Mouse (Mus musculus): ENCODE measurements at regions not wholly inside any gene's neighbourhood (a gene's known extent, or its start where the extent isn't known, plus 50 kb on each side); places are given as distances from the start of the nearest gene placed in this dataset.

DNA sequence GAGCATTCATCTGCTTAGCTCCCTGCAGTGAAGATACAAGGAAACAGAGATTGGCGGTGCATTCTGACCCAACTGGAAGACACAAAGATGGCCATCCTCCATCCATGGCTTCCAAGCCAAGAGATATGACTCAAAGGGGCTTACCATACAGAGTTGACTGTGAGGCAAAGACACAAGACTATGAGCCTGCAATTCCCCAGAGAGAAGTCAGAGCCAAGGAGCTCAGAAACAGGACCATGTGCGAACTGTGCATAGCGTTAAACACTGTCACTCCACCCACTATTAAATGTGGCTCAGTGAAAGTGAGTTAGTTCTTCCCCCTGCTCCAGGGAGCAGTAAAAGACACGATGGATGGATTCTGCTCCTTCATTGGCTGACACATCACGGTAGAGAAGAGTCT lies 500.1 kb upstream of the Tnp1 start:
- no peak overlapping the region for H3K4me3 ChIP-seq (replicated peaks; ENCODE audit: low read depth, low read length)
- no peaks in the 10 kb centered on the region for H3K27me3 ChIP-seq (ENCODE audit: insufficient read depth, low read length)
- no peak overlapping the region for H3K27ac ChIP-seq
- H3K36me3 ChIP-seq (ENCODE audit: insufficient read depth, low read length): no peaks in the 10 kb centered on the region
- H3K9ac ChIP-seq (ENCODE audit: low read depth, low read length): no peak overlapping the region
- no peaks in the 10 kb centered on the region for H3K9me3 ChIP-seq (replicated peaks; ENCODE audit: low read length)
- 80% methylated on average over 5 of the region's 5 CpGs for WGBS
- ATAC-seq (replicated peaks; ENCODE audit: low FRiP score, low read depth) (no peak), DNase-seq (ENCODE audit: low spot score) (no peak)
- H3K4me1 ChIP-seq (replicated peaks; ENCODE audit: insufficient read depth, low read length): no peaks in the 10 kb centered on the region
- no peak overlapping the region for H3K4me2 ChIP-seq (ENCODE audit: low read length)
- no peak for TF ChIP-seq CTCF (IDR thresholded peaks at IDR 0.05; ENCODE audit: low read depth)

DNA sequence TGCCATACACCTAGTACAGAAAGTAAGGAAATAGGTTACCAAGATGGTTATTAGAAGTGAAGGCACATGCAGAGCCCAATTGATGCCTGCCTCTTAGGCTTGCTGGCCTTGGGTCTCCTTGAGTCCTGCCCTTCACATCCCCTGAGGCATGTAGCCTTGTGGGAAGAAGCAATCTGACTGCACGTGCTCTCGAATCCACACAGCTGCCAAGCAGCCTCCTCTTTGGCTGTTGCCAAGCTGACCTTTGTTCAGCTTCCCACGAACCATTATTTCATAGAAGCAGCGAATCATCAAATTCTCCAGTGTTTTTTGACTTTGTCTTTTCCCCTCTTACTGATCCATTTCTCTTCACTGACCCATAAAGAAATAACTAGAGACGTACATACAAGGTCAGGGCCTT lies 498.1 kb upstream of the Tnp1 start:
- no peaks in the 10 kb centered on the region for H3K4me1 ChIP-seq (replicated peaks; ENCODE audit: insufficient read depth, low read length)
- DNase-seq (ENCODE audit: low spot score): no peak
- no peak overlapping the region for H3K4me3 ChIP-seq (replicated peaks; ENCODE audit: low read depth, low read length)
- H3K9ac ChIP-seq (ENCODE audit: low read depth, low read length): no peak overlapping the region
- H3K9me3 ChIP-seq (replicated peaks; ENCODE audit: low read length): no peaks in the 10 kb centered on the region
- WGBS: 60% methylated on average over 5 of the region's 5 CpGs
- no peak overlapping the region for H3K27ac ChIP-seq
- H3K36me3 ChIP-seq (ENCODE audit: insufficient read depth, low read length): no peaks in the 10 kb centered on the region
- no peak overlapping the region for H3K4me2 ChIP-seq (ENCODE audit: low read length)
- H3K27me3 ChIP-seq (ENCODE audit: insufficient read depth, low read length): no peaks in the 10 kb centered on the region
- no peak for TF ChIP-seq CTCF (IDR thresholded peaks at IDR 0.05; ENCODE audit: low read depth)
- ATAC-seq (replicated peaks; ENCODE audit: low FRiP score, low read depth): no peak

DNA sequence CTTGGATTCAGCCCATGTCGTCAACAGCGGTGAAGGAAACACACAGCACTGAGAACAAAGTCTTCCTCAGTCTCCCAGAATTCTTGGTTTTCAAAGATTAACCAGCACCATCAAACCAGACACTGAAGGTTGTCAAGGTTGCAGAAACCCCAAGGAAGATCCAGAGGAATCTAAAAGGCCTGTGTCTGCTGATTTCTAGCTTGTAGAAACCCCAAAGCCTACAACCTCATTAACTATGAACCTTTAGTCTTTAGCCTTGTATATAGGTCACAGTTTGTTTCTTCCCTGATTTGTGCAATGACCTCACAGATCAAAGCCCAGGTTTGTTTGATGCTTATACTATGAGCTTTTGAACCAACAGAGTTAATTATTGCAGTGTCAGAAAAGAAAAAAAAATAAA lies 497.1 kb upstream of the Tnp1 start:
- TF ChIP-seq CTCF (IDR thresholded peaks at IDR 0.05; ENCODE audit: low read depth): no peak
- Histone ChIP-seq H3K4me1 (replicated peaks; ENCODE audit: insufficient read depth, low read length) (no peaks in the 10 kb centered on the region), H3K9ac (ENCODE audit: low read depth, low read length) (no peak overlapping the region), H3K4me3 (replicated peaks; ENCODE audit: low read depth, low read length) (no peak overlapping the region), H3K27ac (no peak overlapping the region), H3K9me3 (replicated peaks; ENCODE audit: low read length) (no peaks in the 10 kb centered on the region), H3K36me3 (ENCODE audit: insufficient read depth, low read length) (no peaks in the 10 kb centered on the region), H3K27me3 (ENCODE audit: insufficient read depth, low read length) (no peaks in the 10 kb centered on the region), H3K4me2 (ENCODE audit: low read length) (no peak overlapping the region)
- ATAC-seq (replicated peaks; ENCODE audit: low FRiP score, low read depth) (peak; percentile 40; the same call in 1 of the 2 replicates), DNase-seq (ENCODE audit: low spot score) (no peak)
- 84% methylated on average over 2 of the region's 2 CpGs for WGBS

DNA sequence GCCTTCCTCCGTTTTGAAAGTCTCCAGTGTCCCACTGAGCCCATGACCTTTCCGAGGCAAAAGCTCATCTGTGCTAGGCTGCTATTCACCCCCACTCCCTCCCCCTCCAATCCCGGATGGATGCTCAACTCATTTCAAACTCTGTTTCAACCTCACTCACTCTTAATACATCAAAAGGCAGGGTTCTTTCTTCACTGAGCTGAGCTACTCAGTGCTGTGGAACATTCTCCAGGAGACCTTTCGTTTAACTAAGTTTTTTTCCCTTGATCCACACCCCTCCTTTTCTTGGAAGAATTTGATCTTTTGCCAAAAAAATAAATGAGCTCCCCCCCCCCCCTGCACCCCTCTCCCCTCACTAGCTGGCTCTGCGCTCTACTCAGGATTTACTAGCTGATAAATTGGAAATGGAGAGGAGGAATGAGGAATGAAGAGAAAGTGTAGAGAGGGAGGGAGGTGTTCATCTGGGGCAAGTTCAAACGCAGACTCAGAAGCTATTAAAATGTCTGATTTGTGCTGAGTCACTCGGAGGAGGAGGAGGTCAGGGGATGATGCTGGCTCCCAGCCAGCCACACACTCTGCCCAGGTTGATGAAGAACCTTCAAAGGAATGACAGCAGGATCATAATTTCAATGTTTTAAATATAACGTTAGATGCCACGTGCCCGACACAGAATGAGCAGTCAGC lies 491.5 kb upstream of the Tnp1 start:
- no peaks in the 10 kb centered on the region for H3K4me1 ChIP-seq (replicated peaks; ENCODE audit: insufficient read depth, low read length)
- DNase-seq (ENCODE audit: low spot score): peak; percentile 25
- H3K36me3 ChIP-seq (ENCODE audit: insufficient read depth, low read length): no peaks in the 10 kb centered on the region
- H3K27ac ChIP-seq: no peak overlapping the region
- no peaks in the 10 kb centered on the region for H3K9me3 ChIP-seq (replicated peaks; ENCODE audit: low read length)
- no peak overlapping the region for H3K9ac ChIP-seq (ENCODE audit: low read depth, low read length)
- no peak overlapping the region for H3K4me3 ChIP-seq (replicated peaks; ENCODE audit: low read depth, low read length)
- no peak for TF ChIP-seq CTCF (IDR thresholded peaks at IDR 0.05; ENCODE audit: low read depth)
- H3K27me3 ChIP-seq (ENCODE audit: insufficient read depth, low read length): no peaks in the 10 kb centered on the region
- 32% methylated on average over 10 of the region's 10 CpGs for WGBS
- H3K4me2 ChIP-seq (ENCODE audit: low read length): no peak overlapping the region
- ATAC-seq (replicated peaks; ENCODE audit: low FRiP score, low read depth): no peak

DNA sequence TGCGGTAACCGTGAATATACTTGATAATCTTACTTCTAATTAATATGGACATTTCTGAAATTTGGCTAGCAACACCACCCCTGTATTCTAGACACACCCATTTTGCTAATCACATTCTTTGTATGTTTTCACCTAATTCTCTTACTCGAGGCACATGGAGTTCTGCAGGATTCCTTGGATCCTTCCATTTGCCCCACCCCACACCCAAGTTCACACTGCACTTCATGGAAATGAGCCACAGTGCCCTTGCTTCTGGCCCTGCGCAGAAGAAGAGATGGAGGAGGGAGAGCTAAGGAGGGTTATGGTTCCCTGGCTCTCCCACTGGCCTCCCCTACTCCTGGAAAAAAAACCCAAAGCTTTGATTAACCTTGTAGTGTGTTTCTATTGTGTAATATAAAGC lies 487.9 kb upstream of the Tnp1 start:
- Histone ChIP-seq H3K4me3 (replicated peaks; ENCODE audit: low read depth, low read length) (no peak overlapping the region), H3K27ac (no peak overlapping the region), H3K9ac (ENCODE audit: low read depth, low read length) (no peak overlapping the region), H3K9me3 (replicated peaks; ENCODE audit: low read length) (no peaks in the 10 kb centered on the region), H3K27me3 (ENCODE audit: insufficient read depth, low read length) (no peaks in the 10 kb centered on the region), H3K36me3 (ENCODE audit: insufficient read depth, low read length) (no peaks in the 10 kb centered on the region), H3K4me1 (replicated peaks; ENCODE audit: insufficient read depth, low read length) (no peaks in the 10 kb centered on the region), H3K4me2 (ENCODE audit: low read length) (no peak overlapping the region)
- 84% methylated on average over 4 of the region's 4 CpGs for WGBS
- no peak for DNase-seq (ENCODE audit: low spot score)
- TF ChIP-seq CTCF (IDR thresholded peaks at IDR 0.05; ENCODE audit: low read depth): no peak
- ATAC-seq (replicated peaks; ENCODE audit: low FRiP score, low read depth): no peak

DNA sequence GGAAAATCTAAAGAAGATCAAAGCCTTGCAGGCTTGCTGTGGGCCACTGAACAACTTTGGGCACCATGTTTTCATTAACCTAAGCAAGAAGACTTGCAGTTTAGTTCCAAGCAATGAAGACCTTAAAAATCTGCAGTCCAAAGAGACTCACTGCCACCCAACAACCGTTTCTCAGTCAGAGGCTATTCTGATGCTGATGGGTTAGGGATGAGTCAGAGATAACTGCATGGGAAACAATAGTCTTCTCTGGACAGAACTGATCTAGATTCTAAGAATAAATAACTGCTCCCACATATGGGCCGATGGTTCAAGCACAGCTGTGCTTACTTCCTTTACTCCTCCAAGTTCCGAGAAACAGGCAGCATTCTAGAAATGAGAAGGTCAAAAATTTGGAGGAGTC lies 485.0 kb upstream of the Tnp1 start:
- ATAC-seq (replicated peaks; ENCODE audit: low FRiP score, low read depth): no peak

More for the DNA sequence above, 485.0 kb upstream of the Tnp1 start:
- 73% methylated on average over 3 of the region's 3 CpGs for WGBS
- Histone ChIP-seq H3K4me1 (replicated peaks; ENCODE audit: insufficient read depth, low read length) (no peaks in the 10 kb centered on the region), H3K9me3 (replicated peaks; ENCODE audit: low read length) (no peaks in the 10 kb centered on the region), H3K9ac (ENCODE audit: low read depth, low read length) (no peak overlapping the region), H3K36me3 (ENCODE audit: insufficient read depth, low read length) (no peaks in the 10 kb centered on the region), H3K4me3 (replicated peaks; ENCODE audit: low read depth, low read length) (no peak overlapping the region), H3K27me3 (ENCODE audit: insufficient read depth, low read length) (no peaks in the 10 kb centered on the region), H3K4me2 (ENCODE audit: low read length) (no peak overlapping the region), H3K27ac (no peak overlapping the region)
- TF ChIP-seq CTCF (IDR thresholded peaks at IDR 0.05; ENCODE audit: low read depth): no peak
- no peak for DNase-seq (ENCODE audit: low spot score)
